Mouse (Mus musculus) cerebellum, postnatal 36 days (tissue): Measurements from ENCODE around the gene Chst15.

Source experiments
- DNase-seq, 2 experiments: peaks; one replicate each; pipeline ENCODE4 v3.0.0; 2021 to 2022; ENCODE audit warnings: mixed read lengths in 2 of 2

The Chst15 gene

DNA sequence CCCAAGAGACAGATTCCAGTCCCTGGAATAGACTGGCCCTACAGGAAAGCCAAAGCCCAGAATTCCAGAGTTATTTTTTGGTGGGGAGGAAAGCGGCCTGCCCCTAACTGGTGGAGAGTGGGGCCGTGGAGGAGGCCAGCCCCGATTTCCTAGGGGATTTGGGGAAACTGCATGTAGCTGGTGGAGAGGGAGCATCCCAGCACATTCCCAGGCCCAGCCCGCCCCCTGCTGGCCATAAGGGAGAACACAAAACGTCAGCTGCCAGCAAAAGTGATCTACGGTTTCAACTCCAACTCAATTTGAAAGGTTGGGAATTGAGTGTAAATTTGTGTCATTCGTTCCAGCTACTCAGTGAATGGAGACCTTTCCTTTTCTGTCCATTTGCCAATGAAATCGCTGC is 103.6 kb downstream of the Chst15 start:
- peak; percentile 81 to 85 for DNase-seq

DNA sequence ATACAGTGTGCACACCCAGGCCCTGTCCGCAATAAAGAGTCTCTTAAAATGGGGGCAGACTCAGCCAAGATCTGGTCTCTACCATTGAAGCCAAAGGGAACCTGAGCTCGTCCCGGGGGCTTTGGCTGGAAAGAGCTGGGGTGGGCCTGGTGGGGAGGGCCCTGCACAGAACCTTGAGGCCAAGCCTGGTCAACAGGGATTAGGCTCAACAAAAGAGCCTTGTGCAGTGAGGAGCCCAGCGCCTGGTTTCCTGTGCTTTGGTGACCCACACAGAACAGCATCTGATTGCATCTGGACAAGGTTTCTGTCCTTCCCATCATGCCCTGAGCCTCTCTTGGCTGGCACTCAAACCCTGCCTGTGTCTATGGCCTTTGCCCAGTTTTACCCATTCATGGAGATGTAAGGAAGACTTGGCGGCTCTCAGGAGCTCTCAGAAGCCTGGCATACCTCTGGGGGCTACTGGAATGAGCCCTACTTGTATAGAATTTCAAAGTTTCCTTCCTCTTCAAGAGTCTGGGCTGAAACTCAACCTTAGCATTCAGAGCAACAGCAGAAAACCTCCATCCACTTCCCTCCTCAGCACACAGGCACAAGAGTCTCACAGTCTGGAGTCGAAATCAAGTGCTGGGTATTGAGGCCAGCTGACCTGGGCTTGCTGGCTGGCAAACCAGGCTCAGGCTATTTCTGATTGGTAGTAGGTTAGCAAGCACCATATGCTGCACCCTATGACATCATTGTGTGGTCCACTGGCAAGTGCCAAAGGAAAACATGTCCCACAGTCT is 104.9 kb downstream of the Chst15 start:
- peak; percentile 72 to 74 for DNase-seq

DNA sequence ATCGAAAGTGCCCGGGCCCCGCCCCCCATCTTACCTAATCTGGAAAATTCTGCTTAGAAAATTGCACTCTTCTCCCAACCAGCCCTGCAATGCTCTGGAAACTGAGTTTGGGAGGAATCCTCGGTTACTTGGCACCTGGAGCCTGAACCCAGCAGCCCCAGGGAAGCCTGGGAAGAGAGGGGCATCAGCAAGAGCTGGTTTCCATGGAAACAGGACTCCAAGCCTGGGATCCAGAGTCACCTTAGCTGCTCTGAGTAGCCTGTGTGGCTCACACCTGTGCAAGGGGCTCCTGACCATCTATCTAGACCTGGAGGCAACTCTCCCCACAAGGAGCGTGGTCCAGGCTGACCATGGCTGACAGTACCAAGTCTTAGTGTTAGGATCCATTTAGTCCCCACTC is 106.4 kb downstream of the Chst15 start:
- DNase-seq: no peak

DNA sequence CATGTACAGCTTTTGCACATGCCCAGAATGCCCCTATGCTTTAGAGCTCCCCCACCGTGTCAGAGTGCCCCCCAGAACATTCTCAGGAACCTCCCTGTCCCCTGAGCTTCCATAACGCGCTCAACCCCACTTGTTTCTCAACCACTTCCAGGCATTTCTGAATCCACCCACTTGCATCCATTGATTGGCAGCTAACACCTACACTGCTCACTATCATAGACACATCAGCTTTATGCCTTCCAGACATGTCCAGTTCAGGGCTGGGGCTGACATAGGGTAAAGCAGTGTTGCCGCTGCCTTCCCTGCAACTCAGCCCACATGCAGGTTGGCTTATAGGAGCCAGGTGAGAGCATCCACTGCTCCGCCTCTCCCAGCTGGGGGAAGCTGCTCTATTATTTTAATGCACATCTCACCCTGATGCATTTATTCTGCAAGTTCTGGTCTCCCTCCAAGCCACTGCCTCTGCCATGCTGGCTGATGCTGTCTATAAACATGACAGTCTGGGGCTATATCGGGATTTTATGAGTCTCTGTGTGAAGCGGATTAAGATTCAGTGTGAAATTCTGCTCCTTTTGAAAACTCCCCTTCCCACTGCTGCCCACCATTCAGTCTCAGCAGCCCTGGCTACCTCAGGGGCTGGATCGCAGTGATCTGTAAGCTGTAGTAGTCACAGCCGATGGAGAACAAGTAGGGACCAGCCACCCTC is 107.9 kb downstream of the Chst15 start:
- no peak for DNase-seq

DNA sequence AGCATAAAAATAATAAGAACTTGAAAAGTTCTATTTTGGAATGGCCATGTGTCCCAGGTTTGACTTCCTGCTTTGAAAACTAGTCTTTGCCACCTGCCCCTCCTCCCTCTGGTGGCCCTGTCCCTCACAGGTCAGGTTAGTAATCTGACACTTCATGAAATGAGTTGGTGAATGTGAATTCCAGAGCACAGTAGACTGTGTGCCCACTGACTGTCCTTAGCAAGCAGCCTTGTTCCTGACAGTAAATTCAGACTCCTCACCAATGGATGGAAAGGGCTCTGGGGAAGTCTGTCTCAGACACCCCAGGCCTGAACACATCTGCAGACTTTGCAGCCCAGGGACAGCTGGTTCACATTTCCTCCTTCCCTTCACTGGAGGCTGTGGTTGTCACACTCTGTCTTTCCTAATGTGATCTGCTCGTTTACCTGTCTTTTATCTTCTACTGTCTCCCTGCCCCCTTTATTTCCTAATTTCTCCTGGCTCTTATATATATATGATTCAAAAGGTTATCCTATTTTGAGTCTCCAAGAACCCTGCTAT is 112.9 kb downstream of the Chst15 start:
- DNase-seq: no peak

DNA sequence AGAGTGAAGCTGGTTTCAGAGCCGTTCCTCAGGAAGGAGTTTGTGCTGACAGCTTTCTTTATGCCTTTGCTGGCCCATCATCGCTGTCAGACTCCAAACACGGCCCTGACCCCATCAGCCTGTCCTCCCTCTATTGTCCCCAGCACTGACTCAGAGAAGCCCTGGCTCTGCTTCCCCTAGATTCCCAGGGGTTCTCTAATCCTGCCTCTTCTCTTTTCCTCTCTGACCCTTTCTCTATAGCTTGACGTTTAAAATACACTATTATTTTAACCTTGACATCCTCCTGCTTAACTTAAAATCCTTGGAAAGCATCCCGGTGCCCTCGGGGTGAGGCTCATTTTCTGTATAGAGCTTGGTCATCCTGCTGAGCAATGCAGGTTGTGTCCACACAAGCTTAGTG is 117.3 kb downstream of the Chst15 start:
- DNase-seq: no peak

DNA sequence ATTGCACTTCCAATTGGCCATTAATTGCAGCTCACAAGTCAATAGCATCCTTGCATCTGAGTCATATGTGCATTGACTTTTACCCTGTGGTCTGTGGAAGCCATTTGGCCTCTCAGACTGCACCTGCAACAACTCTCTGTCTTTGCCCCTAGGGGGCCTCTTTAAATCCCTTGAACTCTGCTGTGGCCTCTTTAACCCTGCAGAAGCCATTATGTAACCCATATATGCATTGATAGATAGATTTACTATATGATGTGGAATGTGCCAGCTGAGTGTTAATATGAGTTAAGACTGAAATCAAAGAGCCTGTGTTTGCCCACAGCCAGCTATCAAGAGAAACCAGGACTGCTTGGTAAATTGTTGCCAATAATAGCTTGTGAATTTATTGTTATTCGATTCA is 118.2 kb downstream of the Chst15 start:
- no peak for DNase-seq

DNA sequence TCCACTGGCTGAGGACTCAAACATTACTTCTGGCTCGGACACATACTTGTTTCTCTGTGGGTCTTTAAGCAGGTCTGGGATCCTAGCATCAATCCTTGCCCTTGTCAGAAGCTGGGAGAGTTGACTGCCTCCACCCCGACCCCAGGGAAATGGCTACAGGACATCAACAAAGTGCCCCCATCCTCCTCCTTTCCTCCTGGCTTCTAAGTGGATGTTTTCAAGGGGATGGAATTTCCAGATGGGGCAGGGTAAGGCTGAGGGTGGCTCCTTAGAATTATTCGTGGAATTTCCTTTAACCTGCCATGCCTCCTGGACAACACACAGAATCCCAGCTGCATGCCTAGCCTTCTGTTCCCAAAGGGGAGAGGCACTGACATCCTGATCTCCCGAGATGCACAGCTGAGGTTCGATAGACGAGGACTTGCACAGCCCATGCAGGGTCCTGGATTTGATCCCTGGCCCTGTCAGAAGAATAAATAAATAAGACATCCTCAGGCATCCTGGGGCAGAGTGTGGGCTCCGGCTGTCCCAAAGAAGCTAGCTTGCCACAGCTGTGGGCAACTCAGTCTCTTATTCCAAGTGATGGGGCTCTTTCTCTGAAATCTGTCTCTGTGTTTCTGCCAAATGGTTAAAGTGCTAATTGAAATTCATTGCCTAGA is 119.1 kb downstream of the Chst15 start:
- no peak for DNase-seq

DNA sequence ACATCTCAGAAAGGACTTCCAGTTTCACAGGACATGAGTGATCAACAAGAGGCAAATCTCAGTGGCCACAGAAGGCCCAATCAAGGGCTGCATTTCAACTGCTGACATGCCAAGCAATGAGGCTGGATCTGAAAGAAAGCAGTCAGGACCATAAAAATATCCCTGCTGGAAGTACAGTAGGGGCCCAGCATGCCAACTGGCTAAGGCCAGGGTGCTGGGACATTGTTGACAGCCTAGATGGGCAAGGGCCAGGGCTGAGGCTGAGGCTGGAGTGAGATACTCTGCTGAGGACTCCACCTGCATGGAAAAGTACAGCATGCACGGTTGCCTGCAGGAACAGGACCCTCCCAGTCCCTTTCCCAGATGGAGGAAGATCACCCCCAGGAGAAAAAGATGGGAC is 120.4 kb downstream of the Chst15 start:
- DNase-seq: no peak

DNA sequence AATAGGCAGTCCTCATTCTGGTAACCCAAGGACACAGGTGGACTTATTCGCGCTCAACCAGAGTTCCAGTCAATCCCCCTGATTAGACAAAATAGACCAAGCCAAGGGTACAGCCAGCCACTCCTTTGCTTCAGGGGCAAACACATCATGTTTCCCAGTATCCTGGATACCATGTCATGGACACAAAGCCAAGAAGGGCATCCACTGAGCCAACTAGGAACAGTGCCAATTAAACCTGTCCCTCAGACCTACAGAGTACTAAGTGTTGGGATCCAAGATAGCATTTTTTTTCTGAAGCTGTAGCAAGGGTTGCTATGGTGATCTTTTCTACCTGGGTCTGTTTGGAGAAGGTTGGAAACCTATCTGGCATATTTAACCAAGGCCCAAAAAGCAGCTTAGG is 123.4 kb downstream of the Chst15 start:
- DNase-seq: no peak

DNA sequence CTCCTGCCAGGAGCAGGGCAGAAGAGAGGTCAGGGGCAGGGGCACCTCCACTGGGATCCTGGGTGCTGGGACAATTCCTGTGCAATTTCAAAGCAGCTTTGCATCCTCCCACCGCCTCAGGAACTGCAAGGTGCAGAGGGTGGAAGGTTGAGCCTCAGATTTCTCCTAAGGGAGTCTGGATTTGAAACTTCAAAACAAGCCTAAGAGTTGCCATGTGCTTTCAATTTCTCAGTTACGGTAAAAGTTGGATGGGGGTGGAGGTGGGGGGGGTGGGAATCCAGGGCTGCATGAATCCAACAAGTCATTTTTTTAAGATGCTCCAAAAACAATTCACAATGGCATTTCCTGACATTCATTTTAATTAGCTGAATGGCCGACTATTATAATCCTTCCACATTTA is 129.6 kb downstream of the Chst15 start:
- no peak for DNase-seq
